Mouse (Mus musculus): ENCODE data around the gene Pde1c.

DNA sequence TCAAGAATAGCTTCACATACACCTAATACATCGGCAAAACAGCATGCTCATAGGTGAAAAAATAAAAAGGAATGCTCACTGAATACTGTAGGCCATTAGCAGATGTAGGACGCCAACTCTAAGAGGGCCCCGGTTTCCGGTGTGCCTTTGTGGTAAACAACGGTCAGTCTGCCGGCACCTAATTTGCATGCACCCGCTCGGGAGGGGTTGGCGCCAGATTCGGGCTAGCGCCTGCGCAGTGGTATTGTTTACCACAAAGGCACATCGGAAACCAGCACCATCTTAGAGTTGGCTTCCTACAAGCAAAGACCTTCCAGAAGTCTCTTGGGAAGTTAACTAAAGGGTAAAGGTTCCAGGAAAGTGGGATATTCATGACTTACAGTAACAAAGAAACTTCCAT is 199.4 kb downstream of the Pde1c start:
- TF ChIP-seq ZNF384 (IDR thresholded peaks at IDR 0.05; ENCODE audit: low read depth, low read length) (no peak), CHD2 (IDR thresholded peaks at IDR 0.05; ENCODE audit: low read depth, low read length) (no peak), MAFK (IDR thresholded peaks at IDR 0.05; ENCODE audit: insufficient read depth, low read depth, low read length) (no peak), ZC3H11A (IDR thresholded peaks at IDR 0.05; ENCODE audit: borderline replicate concordance, low read depth, low read length) (no peak)

All from ES-E14 (cell line).